In genomic region chr15:103173251-103173650, GRCm38 (mm10) we compare ENCODE assay signal across 7 mouse cellular contexts.
"Had no signal": no experiment of that assay in that cellular context is flagged by ENCODE, and none has a peak within 500 bp of the region (broad histone marks: within the 10 kb centered on the region; RNA-seq: fewer than 3 reads in every experiment).

No protein-coding gene starts in this region.

- H3K36me3 ChIP-seq: midbrain, embryonic 10.5 days; midbrain, embryonic 12.5 days had no signal

- ATAC-seq: midbrain, embryonic 16.5 days had no signal

- DNase-seq: right cerebral cortex, postnatal 25 days; thymus, adult 18-20 months had no signal

- H3K4me3 ChIP-seq: midbrain, embryonic 10.5 days; midbrain, embryonic 12.5 days; myocyte had no signal

- H3K4me2 ChIP-seq: lung, embryonic 14.5 days; midbrain, embryonic 12.5 days had no signal

- H3K9ac ChIP-seq: lung, embryonic 14.5 days; midbrain, embryonic 12.5 days had no signal

- H3K27ac ChIP-seq: midbrain, embryonic 10.5 days; midbrain, embryonic 12.5 days had no signal

- H3K9me3 ChIP-seq: midbrain, embryonic 10.5 days; midbrain, embryonic 12.5 days had no signal
